Mouse (Mus musculus) bone marrow, adult 2 months (tissue): ENCODE results near the gene Tbc1d25. TPM values are rescaled to one million over a fixed set of nuclear protein-coding genes. Genes with fewer than 3 reads are reported as not detected.

Experiments used
- H3K27ac ChIP-seq: fragments of 200-500 bp; 2 replicates; pipeline ENCODE4 v1.5.1; 2012; ENCODE audit warnings: low read depth, mild to moderate bottlenecking, control low read depth, inconsistent platforms, low read length; ENCODE audit not compliant: control insufficient read depth, poor library complexity, insufficient read depth
- H3K4me1 ChIP-seq: fragments of 200-500 bp; 2 replicates; pipeline ENCODE4 v1.6.1; 2011; ENCODE audit warnings: low read length; ENCODE audit not compliant: control insufficient read depth, insufficient read depth
- H3K4me3 ChIP-seq: fragments of 200-500 bp; replicated peaks from 2 replicates; pipeline ENCODE3; 2011; ENCODE audit warnings: mild to moderate bottlenecking, low read depth, low read length, control low read depth; ENCODE audit not compliant: control insufficient read depth
- CTCF ChIP-seq: fragments of 200-500 bp; IDR thresholded peaks from 2 replicates; pipeline ENCODE4 v1.5.1; 2011; ENCODE audit warnings: low read length, control low read depth; ENCODE audit not compliant: control insufficient read depth, insufficient read depth
- POLR2A ChIP-seq: fragments of 200-500 bp; IDR thresholded peaks from 2 replicates; pipeline ENCODE4 v1.6.1; 2011; ENCODE audit warnings: low read depth, mild to moderate bottlenecking, control low read depth, low read length, borderline replicate concordance; ENCODE audit not compliant: control insufficient read depth
- WGBS: fragments of 180-500 bp; shearing (Covaris S2); methylation state at CpG from one replicate; pipeline ENCODE4 v1.1.7; 2018; 5-methylcytosine and 5-hydroxymethylcytosine counted together
- polyA plus RNA-seq: library from polyadenylated mRNA; stranded (reverse); fragments of >200 nt; gene quantifications from 2 replicates; pipeline ENCODE4 v1.2.4, GENCODE M21; 2011; ENCODE audit warnings: low replicate concordance; ENCODE audit not compliant: missing spikeins, insufficient read depth, insufficient read length

Tbc1d25 gene
- polyA plus RNA-seq, 1 experiment: 6.6 TPM

- WGBS: 93% methylated on average over 3 of the region's 3 CpGs
- TF ChIP-seq POLR2A (no peak), CTCF (no peak)
- H3K27ac ChIP-seq: no peak overlapping the region
- H3K4me3 ChIP-seq: no peak overlapping the region
- H3K4me1 ChIP-seq: no peaks in the 10 kb centered on the region; the same call in 1 of the 2 replicates
Measured at GRCm38 (mm10) chrX:8105019-8105418, 71.0 kb downstream of the Tbc1d25 start.

Other genes with a start within 250 kb of the Tbc1d25 start
- 10.9 TPM in 1 of 2 replicates, not detected in the other for gene Eras, start 247.6 kb downstream of the Tbc1d25 start, polyA plus RNA-seq
- gene Hdac6, start 228.3 kb downstream of the Tbc1d25 start, polyA plus RNA-seq: 8.3 and 17.0 TPM in 2 replicates
- gene Gata1, start 198.1 kb downstream of the Tbc1d25 start, polyA plus RNA-seq: 91.2 and 137 TPM in 2 replicates
- not detected in 2 replicates for gene Glod5, start 157.7 kb downstream of the Tbc1d25 start, polyA plus RNA-seq
- gene Suv39h1, start 101.4 kb downstream of the Tbc1d25 start, polyA plus RNA-seq: 27.4 and 30.7 TPM in 2 replicates
- gene Was, start 85.7 kb downstream of the Tbc1d25 start, polyA plus RNA-seq: 10.1 and 32.0 TPM in 2 replicates
- 23.3 and 35.6 TPM in 2 replicates for gene Wdr13, start 43.3 kb downstream of the Tbc1d25 start, polyA plus RNA-seq
- 301 and 341 TPM in 2 replicates for gene Rbm3, start 30.3 kb downstream of the Tbc1d25 start, polyA plus RNA-seq
- 39.7 and 62.2 TPM in 2 replicates for gene Ebp, start 17.3 kb upstream of the Tbc1d25 start, polyA plus RNA-seq
- gene Porcn, start 30.3 kb upstream of the Tbc1d25 start, polyA plus RNA-seq: 2.0 and 5.0 TPM in 2 replicates
- gene Ftsj1, start 76.2 kb upstream of the Tbc1d25 start, polyA plus RNA-seq: 13.8 and 22.6 TPM in 2 replicates
- 106 and 143 TPM in 2 replicates for gene Slc38a5, start 95.0 kb upstream of the Tbc1d25 start, polyA plus RNA-seq
- gene Ssxb10, start 151.2 kb upstream of the Tbc1d25 start, polyA plus RNA-seq: not detected in 2 replicates
- gene Ssxb9, start 190.8 kb upstream of the Tbc1d25 start, polyA plus RNA-seq: not detected in 2 replicates
- gene Ssxb1, start 237.1 kb upstream of the Tbc1d25 start, polyA plus RNA-seq: not detected in 2 replicates